Mouse (Mus musculus) C2C12 (cell line): Measurements from ENCODE around the gene Gadd45a. TPM values are rescaled to one million over a fixed set of nuclear protein-coding genes. Genes with fewer than 3 reads are reported as not detected.

ENCODE experiments used
- H3K27me3 ChIP-seq: one replicate; pipeline ENCODE4 v1.6.1; 2011; ENCODE audit not compliant: control insufficient read depth, insufficient read depth, insufficient read length
- H3K36me3 ChIP-seq: one replicate; pipeline ENCODE4 v1.6.1; 2011; ENCODE audit not compliant: control insufficient read depth, insufficient read depth
- H3K4me3 ChIP-seq: one replicate; pipeline ENCODE4 v1.5.1; 2011; ENCODE audit warnings: mild to moderate bottlenecking, control low read depth; ENCODE audit not compliant: poor library complexity, insufficient read depth, severe bottlenecking
- H3K79me2 ChIP-seq: one replicate; pipeline ENCODE4 v1.6.1; 2011; ENCODE audit not compliant: control insufficient read depth, insufficient read depth
- H3K79me3 ChIP-seq: one replicate; pipeline ENCODE4 v1.6.1; 2011; ENCODE audit warnings: low read depth, control low read depth
- H3ac ChIP-seq: one replicate; pipeline ENCODE3; 2011; ENCODE audit warnings: low read depth; ENCODE audit not compliant: control insufficient read depth, insufficient read length
- CEBPB ChIP-seq: IDR thresholded peaks from one replicate; pipeline ENCODE4 v1.6.1; 2011; ENCODE audit warnings: low read depth, mild to moderate bottlenecking, control low read depth, moderate library complexity
- CTCF ChIP-seq: IDR thresholded peaks from one replicate; pipeline ENCODE4 v1.5.1; 2011; ENCODE audit not compliant: control insufficient read depth, insufficient read depth, insufficient read length
- FOSL1 ChIP-seq: IDR thresholded peaks from one replicate; pipeline ENCODE4 v1.8.0; 2011; ENCODE audit warnings: mild to moderate bottlenecking, low read length; ENCODE audit not compliant: poor library complexity, insufficient read depth, severe bottlenecking
- MAX ChIP-seq: IDR thresholded peaks from one replicate; pipeline ENCODE4 v1.6.1; 2011; ENCODE audit warnings: mild to moderate bottlenecking, control low read depth
- MYOD1 ChIP-seq: IDR thresholded peaks from one replicate; pipeline ENCODE4 v1.6.1; 2011; ENCODE audit warnings: low read depth; ENCODE audit not compliant: control insufficient read depth, insufficient read length
- MYOG ChIP-seq: IDR thresholded peaks from one replicate; pipeline ENCODE4 v1.6.1; 2011; ENCODE audit not compliant: control insufficient read depth, insufficient read length; ENCODE audit errors: extremely low read depth
- USF1 ChIP-seq: IDR thresholded peaks from one replicate; pipeline ENCODE4 v1.6.1; 2011; ENCODE audit warnings: low read depth, mild to moderate bottlenecking, control low read depth, moderate library complexity
- polyA plus RNA-seq: library from polyadenylated mRNA; unstranded; fragments of >200 nt; fragmentation: generic; extraction: Trizol; gene quantifications from one replicate; pipeline ENCODE4 v1.2.1, GENCODE M21; 2012; ENCODE audit warnings: missing spikeins

Gene Gadd45a
- polyA plus RNA-seq, 1 experiment = 16.8 TPM

GRCm38 (mm10) chr6:66988363-66988762 lies 48.9 kb downstream of the Gadd45a start:
- Histone ChIP-seq H3K79me2 (no peaks in the 10 kb centered on the region), H3K79me3 (no peaks in the 10 kb centered on the region), H3K36me3 (no peaks in the 10 kb centered on the region), H3ac (no peak overlapping the region), H3K27me3 (no peaks in the 10 kb centered on the region), H3K4me3 (no peak overlapping the region)
- TF ChIP-seq USF1 (no peak), CEBPB (no peak), CTCF (no peak), MYOG (no peak), FOSL1 (no peak), MAX (no peak), MYOD1 (no peak)

- Histone ChIP-seq H3K79me3 (no peaks in the 10 kb centered on the region), H3ac (no peak overlapping the region), H3K36me3 (no peaks in the 10 kb centered on the region), H3K79me2 (no peaks in the 10 kb centered on the region), H3K4me3 (no peak overlapping the region), H3K27me3 (no peaks in the 10 kb centered on the region)
- TF ChIP-seq MYOD1 = peak; percentile 99
- TF ChIP-seq FOSL1 = peak; percentile 64
- no peak for TF ChIP-seq USF1
- no peak for TF ChIP-seq MYOG
- no peak for TF ChIP-seq CTCF
- TF ChIP-seq CEBPB = no peak
These were observed 49.6 kb downstream of the Gadd45a start for GRCm38 (mm10) chr6:66987643-66988042.

GRCm38 (mm10) chr6:66986063-66986462 lies 51.2 kb downstream of the Gadd45a start:
- Histone ChIP-seq H3K79me3 (no peaks in the 10 kb centered on the region), H3K79me2 (no peaks in the 10 kb centered on the region), H3K36me3 (no peaks in the 10 kb centered on the region), H3K27me3 (no peaks in the 10 kb centered on the region), H3K4me3 (no peak overlapping the region), H3ac (no peak overlapping the region)
- TF ChIP-seq MAX (no peak), MYOG (no peak), MYOD1 (no peak), CTCF (no peak), FOSL1 (no peak), CEBPB (no peak), USF1 (no peak)

GRCm38 (mm10) chr6:66985500-66985899 lies 51.8 kb downstream of the Gadd45a start:
- TF ChIP-seq MYOG = no peak
- no peak for TF ChIP-seq FOSL1
- no peak for TF ChIP-seq MAX
- peak; percentile 24 for TF ChIP-seq MYOD1
- TF ChIP-seq CTCF = no peak
- no peak for TF ChIP-seq USF1
- no peak for TF ChIP-seq CEBPB
- no peak overlapping the region for H3ac ChIP-seq

More at GRCm38 (mm10) chr6:66985500-66985899, 51.8 kb downstream of the Gadd45a start:
- Histone ChIP-seq H3K79me2 (no peaks in the 10 kb centered on the region), H3K4me3 (no peak overlapping the region), H3K27me3 (no peaks in the 10 kb centered on the region), H3K79me3 (no peaks in the 10 kb centered on the region), H3K36me3 (no peaks in the 10 kb centered on the region)

Other genes with a start within 250 kb of the Gadd45a start
- not detected for gene Vmn1r39, start 226.8 kb downstream of the Gadd45a start, polyA plus RNA-seq
- gene Gng12, start 141.1 kb downstream of the Gadd45a start, polyA plus RNA-seq = 24.9 TPM
- gene Serbp1, start 200.7 kb upstream of the Gadd45a start, polyA plus RNA-seq = 541 TPM